Mouse (Mus musculus) liver, postnatal 0 days (tissue): Measurements from ENCODE around the gene Ccdc103.

ENCODE experiments used
- CTCF ChIP-seq: sonication (generic); IDR thresholded peaks from 2 replicates; pipeline ENCODE4 v1.5.1; 2016; ENCODE audit warnings: antibody characterized with exemption, low read depth
- EP300 ChIP-seq: IDR thresholded peaks from 2 replicates; pipeline ENCODE4 v1.6.1; 2016; ENCODE audit warnings: antibody characterized with exemption, low read depth, mild to moderate bottlenecking

GRCm38 (mm10) chr11:102894716-102895115 is 13.7 kb downstream of the Ccdc103 start:
- TF ChIP-seq CTCF (no peak), EP300 (no peak)
